Mouse (Mus musculus) hindlimb bud, embryonic 11.5 days (tissue): Measurements from ENCODE around the gene Atp11b.

ENCODE experiments used
- DNase-seq: peaks from one replicate; pipeline ENCODE4 v3.0.0-alpha.2; 2012; ENCODE audit warnings: low read depth, low spot score; ENCODE audit errors: extremely low spot score

The Atp11b gene

DNA sequence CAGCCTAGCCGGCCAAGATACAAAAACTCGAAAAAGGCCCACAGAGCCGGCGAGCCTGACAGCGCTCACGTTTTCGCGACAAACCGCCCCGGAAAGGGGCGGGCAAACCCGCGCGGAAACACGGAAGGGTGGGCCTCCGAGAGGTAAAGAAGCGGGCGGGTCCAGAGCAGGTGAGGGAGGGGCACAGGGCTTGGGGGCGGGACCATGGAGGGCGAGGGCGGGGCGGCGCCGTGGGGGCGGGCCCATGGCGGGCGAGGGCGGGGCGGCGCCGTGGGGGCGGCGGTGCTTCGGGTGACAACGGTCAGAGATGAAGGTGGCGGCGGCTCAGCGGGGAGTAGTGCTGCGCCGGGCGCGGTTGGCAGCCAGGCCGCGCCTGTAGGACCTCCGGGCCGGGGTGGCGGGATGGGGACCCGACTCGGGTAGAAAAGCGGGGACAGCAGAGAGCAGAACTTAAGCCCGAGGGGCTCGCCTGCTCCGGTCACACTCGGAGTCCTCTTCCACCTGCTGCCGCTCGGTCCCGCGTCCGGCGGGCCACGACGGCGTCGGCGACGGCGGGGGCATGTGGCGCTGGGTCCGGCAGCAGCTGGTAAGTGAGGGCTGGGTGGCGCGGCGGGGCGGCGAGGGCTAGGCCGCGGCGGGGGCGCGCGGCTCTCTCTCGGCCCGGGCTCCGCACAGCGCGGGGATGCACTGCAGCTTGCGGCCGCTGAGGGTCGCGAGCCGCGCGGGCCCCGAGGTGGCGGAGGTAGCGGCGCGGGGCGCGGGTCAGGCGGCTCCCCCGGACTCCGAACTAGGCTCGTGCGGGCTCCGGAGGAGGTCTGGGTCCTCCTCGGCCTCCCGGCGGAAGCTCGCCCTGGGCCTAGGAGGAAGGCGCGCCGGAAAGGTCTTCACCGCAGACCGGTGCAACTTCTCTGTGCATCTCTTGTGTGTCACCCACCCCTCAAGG, at the start of gene Atp11b:
Gene Atp11b, plus strand, starts transcription at position 282 of the 943 bp plus-strand sequence.
- peak; percentile 31 for DNase-seq

DNA sequence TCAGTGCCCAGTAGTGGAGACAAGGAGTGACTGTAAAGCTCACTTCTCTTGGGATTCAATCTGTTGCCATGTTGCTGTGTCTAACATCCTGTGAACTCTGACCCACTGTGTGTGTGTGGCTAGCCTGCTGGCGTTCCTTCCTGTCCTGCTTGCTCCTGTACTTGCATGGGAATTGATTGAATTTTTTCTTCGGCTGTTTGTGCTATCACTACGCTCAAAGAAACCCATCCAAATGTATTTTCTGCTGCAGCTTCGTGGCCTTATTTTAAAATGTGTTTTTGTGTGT, 49.6 kb upstream of the Atp11b start:
- no peak for DNase-seq

DNA sequence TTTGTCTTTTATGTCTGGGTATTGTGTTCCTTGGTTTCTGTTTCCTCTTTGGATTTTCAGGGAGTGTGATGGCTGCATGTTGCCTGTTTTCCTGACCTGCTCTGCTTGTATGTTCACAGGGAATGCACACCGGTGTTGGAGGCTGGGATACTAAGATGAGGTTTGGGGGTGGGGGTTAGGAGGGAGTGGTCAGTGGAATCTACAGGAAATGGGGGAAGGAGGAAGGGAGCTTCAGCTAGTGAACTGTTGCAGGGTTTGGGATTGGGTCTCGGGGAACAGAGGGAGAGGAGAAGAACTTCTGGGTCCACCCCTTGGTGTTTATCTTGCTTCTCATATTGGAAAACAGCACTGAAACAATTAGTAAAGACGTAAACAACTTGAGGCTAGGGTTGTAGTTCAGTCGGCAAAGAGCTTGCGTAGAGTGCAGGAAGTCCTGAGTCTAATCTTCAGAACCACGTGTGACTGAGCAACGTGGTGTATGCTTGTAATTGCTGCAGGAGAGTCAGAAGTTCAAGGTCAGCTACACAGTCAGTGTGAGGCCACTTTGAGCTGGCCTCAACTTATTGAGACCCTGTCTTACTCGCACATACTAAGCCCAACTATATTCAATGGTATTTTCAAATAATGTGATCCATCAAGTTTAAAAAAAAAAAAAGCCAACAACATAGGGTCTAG, 34.2 kb upstream of the Atp11b start:
- DNase-seq: no peak

DNA sequence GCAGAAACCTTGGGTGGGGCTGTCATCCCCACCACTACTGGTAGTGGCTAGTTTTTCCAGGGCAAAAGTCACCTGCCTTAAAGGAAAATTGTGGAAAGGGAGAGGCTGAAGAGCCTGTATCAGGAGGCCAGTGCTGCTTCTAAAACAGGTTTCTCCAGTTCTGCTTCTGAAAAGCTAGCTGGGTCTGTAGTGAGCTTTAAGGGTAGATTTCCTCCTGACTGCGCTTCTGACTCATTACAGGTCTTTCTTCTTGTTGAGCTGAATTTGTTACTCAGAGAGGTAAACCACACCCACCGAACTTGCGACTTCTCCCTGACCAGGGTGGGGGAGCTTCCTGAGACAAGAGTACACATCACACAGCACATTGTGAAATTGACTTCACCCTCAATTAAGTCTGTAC, 33.1 kb upstream of the Atp11b start:
- no peak for DNase-seq

DNA sequence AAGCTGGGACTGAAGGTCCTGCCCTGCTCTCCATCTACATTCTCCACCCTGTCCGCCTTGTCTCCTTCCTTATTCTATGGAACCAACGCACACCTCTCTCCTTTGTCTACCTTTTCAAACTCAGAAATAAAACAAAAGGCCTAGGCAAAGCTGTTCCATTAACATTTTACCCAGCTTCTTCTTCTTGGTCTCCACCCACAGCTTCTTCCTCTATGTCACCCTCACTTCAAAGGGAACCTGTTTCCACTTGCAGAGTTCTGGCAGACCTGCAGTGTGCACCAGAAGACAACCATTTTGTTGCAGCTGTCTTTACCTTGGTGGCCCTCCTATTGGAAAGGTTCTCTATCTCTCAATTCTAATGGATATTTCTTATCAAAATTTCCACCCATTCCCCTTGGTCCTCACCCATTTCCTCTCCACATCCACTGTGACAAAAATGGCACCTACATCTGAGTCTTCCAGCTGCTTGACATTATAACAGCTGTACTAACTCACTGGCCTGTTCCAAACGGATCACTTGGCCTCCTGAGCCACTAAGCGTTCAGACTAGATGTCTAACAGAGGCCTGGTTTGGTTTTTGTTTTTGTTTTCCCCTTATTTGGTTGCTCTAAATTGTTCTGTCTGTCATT, 32.0 kb upstream of the Atp11b start:
- DNase-seq: no peak

DNA sequence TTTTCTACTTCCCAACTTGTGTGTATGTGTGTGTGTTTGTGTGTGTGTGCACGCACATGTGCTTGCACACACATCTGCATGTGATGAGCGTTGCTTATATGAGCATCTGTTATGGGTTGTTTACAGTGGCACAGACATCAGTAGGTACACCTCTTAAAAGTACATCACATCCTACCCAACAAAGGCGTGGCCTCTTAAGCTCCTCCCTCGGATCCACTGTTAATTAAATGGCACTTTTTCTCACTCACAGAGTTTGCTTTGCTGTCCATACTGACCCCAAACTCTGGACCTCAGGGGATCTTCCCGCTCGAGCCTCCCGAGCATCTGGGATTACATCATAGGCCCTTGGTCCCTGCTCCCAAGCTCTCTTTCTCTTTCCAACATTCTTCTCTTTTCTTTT, 31.1 kb upstream of the Atp11b start:
- DNase-seq: no peak

DNA sequence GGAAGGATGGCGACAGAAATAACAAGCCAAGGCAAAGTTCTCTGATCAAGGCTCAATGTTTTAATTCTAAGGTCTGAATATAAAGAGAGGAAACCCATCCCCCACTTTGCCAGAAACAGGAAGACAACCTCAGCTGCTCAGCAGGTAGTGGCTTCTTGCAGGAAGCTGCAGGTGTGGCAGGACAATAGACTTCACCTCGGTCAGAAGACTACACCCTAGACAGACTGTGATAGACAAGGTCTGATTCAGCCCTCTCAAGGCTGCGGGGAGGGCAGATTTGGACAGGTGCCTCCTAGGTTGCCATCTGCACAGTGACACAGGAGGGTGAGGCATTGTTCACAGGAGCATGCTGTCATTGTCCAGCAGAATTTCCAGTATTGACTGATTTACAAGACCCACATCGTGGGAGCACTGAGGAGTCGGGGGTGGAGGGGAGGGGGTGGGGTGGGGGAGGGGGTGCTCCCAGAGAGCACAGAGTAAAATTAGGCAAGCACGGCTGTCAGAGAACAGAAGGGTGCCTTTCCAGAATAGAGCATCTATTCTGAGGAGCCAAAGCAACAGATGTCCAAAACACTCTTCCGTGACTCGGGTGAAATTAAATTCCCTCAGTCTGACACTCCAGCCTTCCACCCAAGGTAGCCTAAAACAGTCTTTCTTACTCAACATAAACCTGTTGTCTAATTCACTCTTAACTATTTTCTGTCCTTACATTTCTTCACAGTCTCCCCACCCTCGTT, 30.2 kb upstream of the Atp11b start:
- DNase-seq: no peak

DNA sequence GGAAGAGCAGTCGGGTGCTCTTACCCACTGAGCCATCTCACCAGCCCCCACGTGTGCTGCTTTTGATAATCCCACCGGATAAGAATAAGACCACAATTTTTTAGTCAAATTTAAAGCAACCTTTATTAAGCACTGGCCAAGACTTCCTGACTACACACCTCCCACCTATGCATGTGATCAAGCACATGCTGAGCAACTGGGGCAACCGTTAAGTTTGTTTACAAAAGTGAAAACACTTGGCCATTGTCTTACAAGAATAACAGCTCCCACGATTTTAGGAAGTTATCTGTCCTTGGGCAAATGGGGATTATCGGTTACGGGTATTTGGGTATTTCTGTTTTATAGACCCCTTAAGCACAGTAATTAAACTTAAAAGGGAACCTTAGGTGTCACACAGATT, 28.8 kb upstream of the Atp11b start:
- no peak for DNase-seq

DNA sequence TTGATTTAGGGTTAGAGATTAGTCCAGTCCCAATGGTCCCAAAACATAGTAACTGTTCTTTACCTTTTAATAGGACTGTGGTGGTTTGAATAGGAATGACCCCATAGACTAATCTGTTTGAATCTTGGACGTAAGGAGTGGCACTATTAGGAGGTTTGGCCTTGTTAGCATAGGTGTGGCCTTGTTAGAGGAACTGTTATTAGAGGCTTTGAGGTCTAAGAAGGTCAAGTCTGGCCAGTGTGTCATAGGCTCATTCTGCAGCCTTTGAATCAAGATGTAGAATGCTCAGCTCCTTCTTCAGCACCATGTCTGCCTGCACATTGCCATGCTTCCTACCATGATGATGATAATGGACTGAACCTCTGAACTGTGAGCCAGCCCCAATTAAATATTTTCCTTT, 27.0 kb upstream of the Atp11b start:
- no peak for DNase-seq

DNA sequence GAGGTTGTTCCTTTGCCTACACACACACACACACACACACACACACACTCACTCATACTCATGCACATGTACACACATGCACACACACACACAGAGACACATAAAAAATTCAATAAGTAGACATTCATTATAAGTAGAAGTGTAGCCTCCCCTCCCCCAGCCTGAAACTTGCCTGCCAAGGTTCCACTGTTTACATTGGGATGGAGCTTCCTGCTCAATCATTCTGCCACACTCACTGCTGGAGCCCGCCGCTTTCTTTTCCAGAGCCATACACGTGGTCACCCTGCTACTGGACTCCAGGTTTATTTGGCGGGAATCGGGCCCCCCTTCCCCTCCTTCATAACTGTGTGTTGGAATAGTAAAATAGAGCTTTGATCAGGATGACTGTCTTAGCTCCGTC, 24.4 kb upstream of the Atp11b start:
- DNase-seq: no peak

DNA sequence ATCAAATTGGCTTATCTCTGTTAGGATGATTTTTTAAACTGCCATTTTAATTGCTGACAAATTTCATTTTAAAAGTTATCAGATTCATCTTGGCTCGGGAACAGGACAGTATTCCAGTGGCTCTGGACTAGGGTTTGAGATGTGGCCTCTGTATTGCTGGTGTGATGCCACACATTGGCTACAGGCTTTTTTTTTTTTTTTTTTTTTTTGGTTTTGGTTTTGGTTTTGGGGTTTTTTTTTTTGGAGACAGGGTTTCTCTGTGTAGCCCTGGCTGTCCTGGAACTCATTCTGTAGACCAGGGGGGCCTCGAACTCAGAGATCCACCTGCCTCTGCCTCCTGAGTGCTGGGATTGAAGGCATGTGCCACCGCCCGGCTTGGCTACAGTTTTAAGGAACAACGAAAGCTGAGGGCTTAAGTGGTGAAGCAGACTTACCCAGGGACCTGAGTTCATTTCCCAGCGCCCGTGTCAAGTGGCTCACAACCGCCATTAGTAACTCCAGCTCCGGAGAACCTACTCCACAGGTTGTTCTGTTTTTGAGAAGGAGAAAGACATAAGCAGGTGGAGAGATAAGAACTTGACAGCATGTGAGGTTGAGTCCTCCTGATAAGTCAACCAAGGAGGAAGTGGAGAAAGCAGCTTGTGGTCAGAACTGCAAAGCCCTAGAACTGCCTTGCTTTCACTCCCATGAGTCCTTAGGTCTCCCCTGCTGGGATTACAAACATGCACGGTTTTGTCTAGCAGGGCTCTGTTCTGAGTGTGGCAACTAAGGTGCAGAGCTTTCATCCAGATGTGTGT, 21.7 kb upstream of the Atp11b start:
- no peak for DNase-seq

DNA sequence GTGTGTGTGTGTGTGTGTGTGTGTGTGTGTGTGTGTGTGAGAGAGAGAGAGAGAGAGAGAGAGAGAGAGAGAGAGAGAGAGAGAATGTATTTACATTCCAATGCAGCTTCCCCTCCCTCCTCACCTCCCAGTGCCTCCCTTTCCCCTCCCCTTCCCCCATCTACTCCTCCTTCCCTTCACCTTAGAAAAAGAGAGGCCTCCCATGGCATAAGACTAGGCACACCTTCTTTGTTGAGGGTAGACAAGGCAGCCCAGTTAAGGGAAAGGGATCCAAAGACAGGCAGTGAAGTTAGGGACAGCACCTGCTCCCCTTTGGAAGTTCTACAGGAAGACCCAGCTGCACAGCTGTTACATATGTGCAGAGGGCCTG, 21.1 kb upstream of the Atp11b start:
- no peak for DNase-seq

DNA sequence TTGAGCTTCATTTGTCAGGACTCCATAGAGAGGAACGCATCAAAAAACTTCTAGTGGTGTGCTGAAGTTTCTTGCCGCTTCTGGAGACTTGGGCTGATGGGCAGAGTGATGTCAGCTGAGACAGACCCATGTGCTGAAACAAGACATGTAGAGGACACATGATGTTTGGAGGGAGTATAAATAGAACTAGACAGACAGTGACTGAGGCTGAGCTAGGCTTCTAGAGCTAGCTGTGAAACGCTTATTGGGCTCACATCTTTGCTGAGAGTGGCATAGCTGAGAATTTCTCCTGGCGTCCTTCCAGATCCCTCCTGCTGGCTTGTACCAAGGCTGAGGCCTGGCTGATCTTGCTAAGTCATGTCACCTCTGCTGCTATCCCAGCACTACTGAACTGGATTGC, 19.4 kb upstream of the Atp11b start:
- DNase-seq: no peak

DNA sequence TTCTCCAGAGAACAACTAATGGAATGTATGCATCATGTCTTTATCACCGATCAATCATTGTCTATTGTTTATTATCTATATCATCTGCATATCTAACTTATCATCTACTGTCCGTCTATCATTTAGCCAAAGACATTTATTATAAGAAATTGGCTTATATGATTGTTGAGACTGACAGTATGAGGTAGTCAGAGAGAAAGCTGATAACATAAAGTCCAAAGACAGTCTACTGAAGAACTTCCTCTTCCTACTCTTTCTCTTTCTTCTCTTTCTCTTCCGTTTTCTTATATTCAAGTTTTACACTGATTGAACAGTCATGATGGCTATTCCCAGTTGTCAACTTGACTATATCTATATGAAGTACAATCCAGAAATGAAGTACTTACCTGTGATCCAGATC, 15.8 kb upstream of the Atp11b start:
- no peak for DNase-seq

DNA sequence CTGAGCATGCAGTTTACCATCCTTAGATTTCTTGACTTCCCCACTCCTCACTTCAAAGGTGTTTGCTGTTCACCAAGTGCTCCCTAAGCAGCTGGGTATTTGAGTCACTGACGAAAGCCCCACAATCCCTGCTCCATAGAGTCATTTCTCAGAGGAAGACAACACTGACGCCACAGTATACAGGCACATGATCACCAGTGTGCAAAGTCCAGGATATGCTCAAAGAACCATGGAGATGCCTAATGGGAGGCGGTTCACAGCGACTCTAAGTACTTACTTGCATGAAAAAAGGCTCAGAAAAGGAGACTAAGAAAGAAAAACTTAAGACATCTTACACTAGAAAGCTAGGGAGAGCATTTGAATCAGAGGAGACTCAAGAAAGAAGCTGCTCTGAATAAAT, 8.9 kb upstream of the Atp11b start:
- DNase-seq: no peak

DNA sequence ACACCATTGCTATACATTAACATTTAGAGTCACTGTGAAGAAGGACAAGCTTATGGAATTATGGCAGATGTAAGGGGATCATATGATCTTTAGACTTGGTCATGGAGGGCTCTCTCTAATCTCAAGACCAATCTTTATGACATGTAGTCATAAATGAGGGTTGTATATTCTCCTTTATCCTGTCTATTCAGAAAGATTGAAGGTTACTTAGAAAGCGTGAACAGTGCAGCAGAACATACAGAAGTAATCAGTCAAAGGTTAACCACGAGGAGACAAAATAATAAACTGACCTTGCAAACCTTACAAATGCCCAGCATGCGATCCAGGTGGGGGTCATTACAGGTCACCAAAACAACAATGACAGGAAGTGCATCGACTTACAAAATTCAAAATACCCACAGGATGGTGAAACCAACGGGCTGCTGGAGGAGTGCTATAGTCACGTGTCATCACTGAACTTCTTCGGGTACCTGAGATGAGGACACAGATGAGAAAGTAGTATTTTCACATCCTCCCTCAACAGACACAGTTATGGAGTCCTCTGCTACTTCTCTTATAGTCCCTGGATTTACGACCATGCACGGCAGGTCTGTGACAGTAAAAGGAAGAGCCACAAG, 7.0 kb upstream of the Atp11b start:
- no peak for DNase-seq

DNA sequence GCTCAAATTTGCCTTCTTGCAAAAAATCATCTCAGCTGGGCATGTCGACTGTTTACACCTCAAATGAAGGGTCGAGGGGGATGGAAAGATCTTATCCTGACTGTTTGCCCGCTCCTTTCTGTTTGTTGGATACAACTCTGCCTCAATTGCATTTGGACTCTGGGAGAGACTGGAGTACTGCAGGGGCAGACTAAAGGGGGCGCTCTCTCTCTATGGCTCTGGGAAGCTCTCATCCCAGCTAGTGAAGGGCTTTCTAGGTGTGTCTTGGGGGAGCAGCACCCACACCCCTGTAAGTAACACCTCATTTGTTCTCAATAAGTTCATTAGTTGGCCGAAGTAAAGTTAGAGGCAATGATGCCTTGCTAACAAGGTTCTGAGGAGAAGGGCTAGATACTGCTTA, 3.6 kb upstream of the Atp11b start:
- no peak for DNase-seq

DNA sequence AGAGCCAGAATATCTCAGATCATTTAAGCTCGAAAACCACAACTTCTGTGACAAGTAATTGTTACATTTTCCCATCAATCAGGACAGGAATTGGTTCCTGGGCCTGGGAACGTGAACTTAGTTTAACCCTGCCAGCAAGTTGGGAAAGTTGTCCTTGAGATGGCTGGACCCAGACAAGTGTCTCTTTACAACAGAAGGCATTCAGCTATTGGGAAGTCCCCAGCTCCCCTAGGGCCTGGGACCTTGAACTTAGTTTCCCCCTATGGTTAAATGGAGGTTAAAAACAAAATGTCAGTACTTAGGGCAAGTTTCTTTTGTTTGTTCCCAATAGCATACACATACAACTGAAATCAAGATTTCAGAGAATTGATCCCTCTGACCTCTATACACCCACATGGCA, 2.2 kb upstream of the Atp11b start:
- no peak for DNase-seq

DNA sequence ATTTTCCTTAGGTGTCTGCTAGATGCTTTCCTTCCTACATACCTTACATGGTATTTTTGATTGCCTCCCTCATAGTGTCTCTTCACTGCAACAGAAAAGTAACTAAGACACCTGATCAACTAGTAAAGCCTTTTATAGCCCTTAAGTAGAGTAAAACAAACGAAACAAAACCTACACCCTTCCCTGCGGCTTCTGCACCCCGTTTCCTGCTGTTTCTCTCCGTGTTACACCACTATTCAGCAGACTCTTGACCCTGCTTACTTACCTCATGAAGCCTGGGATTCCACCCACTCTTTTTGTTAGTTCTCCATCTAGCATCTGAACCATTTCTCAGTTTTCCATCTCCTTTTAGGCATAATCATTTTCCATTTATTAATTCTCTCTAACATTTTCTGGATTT, 8.8 kb downstream of the Atp11b start:
- no peak for DNase-seq
